Mouse (Mus musculus) kidney, postnatal 14 days (tissue): ENCODE measurements around the gene Agbl4.

ENCODE experiments used
- DNase-seq: peaks from one replicate; pipeline ENCODE4 v3.0.0; 2022; ENCODE audit warnings: mixed read lengths

The Agbl4 gene

DNA sequence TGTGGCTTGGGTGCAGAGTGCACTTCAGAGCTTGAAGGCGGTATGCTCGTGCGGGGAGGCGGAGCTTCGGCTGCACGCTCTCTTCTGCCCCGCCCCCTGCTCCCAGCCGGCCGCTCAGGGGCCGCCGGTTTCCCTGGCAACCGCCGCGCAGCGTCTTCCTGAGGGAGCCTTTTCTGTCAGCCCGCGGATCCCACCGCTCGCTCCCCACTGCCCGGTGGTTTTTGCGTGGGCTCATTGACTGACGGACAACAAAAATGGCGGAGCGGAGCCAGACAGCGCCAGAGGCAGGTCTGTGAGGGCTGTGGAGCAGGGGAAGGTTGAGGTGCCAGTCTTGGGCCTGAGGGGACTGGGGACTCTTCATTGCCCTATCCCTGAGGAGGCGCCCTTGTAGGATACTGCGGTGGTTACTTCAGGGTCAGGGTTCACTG, at the start of gene Agbl4:
Agbl4 (plus strand) TSS at position 44 of the 428 bp plus-strand sequence.
- peak; percentile 80 for DNase-seq

DNA sequence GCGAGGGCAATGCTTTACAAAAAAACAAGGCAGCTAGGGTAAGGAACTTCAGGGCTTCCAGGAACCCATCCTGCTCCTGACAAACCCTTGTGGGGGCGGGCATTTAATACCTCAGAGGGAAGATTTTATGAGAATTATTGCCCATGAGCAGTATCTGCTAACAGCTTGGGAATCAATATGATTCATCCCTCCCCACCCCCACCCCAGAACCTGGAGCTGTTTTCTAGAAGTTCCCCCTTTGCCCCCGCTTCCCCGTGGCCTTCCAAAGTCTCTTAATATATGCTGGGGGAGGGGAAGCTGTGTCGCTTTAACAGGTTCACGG, 46.6 kb upstream of the Agbl4 start:
- DNase-seq = no peak

DNA sequence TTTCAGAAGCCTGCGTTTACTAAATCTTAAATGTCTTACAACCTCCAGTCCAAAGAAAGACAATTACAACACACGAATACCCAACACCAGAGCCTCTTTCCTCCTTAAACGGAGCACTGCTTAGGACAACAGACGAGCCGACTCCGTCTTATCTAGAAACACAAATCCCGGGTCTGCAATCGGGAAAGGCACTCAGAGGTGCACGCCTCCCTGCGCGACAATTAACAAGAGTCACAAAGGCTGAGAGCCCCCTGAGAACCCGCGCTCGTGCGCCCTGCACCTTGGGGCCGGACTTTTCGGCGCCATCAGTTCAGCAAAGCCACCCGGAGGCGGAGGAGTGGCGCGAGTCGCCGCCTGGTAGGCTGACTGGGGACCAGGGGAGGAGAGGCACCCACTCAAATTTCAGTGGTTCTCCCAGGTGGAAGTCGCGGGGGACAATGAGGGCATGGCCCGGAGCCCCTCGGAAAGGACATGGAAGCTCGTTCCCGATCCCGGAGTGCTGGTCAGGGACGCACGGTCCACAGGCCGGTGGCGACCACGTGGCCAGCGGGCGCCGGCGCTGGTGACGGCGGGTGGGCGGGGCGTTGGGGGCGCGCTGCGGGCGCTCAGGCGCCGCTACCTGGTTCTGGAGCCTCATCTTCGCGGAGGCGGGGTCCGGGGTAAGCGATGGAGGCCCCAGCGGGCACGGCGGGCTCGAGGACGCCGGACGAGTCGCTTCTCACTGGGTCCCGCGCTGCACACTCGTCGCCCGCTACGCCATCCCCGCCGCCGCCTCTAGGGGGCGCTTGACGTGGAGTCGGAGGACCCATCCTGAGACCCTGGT, 46.1 kb upstream of the Agbl4 start, which contains the start of gene Elavl4:
Elavl4 (minus strand) TSS at position 732 of the 823 bp plus-strand sequence.
- peak; percentile 51 for DNase-seq

DNA sequence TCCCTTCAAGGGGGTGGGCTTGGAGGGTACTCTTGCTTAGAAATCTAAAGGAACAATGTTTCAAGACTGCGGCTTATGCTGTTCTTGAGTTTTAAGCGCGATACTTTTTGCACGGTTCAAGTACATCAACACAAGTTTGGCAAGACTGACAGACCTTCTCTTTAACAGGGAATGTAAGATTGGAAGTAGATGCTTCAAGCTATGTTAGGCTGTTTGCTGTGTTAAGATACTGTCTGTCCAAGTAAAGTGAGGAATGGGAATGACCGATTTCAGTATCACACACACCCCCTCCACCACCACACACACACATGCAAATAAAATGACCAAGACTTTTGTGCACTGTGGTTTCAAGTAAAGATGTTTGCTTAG, 45.5 kb upstream of the Agbl4 start:
- DNase-seq = no peak

DNA sequence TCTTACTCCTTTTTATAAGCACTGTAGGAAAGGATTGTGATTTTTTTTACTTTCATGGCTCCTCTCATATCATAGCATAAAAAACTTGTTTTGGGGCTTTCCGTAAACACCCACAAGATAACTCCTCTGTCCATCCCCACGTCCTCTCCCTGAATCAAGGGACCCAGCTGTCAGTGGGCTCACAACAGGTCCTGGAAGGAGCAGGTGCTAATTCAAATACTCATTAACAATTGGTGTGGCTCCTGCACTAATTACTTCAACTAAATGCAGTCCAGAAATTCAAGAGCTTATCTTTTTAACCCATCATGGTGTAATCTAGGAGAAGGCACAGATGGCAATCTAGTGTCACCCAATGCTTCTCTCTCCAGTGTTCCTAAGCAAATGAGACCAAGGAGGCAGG, 36.9 kb upstream of the Agbl4 start:
- DNase-seq = no peak

DNA sequence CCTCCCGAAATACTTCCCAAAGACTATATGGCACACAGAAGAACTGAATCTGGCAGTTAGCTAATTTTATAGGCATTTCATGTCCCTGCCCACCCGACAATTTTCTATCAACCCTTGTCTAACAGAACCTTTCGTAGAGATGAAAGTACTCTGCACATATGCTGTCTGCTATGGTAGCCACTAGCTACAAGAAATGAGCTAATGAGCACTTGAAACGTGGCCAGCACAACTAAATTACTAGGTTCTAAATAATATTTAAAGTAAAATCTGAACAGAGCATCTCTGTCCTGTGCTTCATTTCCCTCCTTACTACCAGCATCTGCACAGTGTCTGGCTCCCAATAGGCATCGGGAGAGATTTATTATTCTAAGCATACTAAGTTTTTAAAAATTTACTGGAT, 1.2 kb upstream of the Agbl4 start:
- no peak for DNase-seq

DNA sequence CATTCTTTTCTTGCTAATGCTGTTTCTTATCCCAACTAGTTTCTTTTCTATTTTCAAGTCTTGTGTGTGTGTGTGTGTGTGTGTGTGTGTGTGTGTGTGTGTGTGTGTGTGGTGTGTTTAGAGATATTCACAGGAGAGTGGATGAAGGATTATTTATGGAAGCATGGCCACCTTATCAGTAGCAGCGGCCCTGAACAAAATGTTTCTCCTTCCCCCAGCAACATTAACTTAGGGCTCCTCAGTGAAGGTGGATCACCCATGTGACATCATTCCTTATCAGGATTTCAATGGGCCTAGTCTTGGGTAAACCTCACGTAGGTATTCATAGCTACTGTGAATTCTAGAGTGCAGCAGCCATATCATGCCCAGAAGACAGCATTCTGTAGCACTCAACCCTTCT, 22.8 kb downstream of the Agbl4 start:
- DNase-seq = no peak

DNA sequence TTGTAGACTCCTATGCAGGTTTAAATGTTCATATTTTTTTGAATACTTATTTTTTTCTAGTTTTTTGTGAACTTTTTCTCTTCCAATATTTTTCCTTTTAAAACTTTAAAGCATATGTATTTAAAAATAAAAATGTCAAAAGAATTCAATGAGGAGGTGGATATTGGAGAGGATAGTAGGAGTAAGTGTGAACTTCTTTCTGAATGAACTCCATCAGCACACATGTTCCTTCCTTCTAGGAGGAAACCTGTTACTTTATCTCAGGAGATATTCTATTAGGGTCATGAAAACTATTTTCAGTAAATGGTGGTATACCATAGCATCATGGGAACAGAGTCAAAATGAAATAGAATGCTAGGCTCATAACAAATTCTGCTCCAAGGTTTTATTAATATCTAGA, 30.2 kb downstream of the Agbl4 start:
- DNase-seq = no peak

DNA sequence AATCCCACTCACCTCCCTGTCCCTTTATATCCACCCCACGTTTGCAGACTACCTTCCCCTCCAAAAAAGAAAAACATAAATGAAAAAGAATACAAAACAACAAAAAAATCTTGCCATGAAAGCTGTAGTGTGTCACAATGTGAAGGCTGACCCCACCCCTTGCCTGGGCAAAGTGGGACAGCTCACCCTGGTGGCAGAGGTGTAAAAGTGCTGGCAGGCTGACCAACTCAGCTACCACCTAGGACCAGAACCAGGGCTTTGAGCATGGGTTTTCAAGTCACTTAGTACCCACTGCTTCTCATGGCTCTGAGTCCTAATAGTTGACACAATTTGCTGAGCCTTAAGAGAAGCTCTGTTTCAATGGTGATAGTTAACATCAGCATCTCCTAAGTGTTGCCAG, 96.9 kb downstream of the Agbl4 start:
- DNase-seq = peak; percentile 4

DNA sequence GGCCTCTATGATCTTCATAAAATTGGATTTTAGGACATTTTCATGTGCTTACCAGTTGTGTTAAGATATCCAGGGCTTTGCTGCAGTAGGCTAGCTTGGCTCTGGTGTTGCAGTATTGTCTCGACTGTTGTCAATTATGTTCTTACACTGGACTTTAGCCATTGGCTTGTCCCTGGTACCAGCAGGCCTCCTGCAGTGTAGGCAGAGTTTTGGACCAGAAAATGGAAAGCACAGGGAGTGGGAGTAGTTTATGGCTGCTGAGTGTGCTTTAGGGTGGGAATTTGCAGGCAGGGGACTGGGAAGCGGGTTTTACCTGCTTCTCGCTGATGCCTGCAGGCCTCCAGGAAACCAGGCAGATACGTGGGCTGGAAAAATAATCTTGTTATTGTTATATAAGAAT, 132.3 kb downstream of the Agbl4 start:
- no peak for DNase-seq

DNA sequence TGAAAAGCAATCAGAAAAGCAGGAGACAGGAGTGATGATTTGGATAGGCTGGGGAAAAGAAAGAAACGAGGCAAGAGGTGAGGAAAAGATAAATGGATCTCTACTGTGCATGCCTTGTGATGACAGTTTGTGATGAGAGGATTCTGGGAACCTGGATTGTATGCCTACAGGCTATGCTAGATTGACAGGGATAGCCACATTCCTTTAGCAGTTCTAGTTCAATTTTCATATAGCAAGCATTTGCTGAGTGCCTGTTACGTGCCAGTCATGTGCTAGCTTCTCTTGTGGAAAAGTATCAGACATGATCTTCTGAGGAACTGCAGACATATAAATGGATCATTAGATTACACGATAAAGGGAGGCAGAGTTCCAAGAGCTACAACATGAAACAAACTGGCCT, 151.8 kb downstream of the Agbl4 start:
- DNase-seq = no peak

DNA sequence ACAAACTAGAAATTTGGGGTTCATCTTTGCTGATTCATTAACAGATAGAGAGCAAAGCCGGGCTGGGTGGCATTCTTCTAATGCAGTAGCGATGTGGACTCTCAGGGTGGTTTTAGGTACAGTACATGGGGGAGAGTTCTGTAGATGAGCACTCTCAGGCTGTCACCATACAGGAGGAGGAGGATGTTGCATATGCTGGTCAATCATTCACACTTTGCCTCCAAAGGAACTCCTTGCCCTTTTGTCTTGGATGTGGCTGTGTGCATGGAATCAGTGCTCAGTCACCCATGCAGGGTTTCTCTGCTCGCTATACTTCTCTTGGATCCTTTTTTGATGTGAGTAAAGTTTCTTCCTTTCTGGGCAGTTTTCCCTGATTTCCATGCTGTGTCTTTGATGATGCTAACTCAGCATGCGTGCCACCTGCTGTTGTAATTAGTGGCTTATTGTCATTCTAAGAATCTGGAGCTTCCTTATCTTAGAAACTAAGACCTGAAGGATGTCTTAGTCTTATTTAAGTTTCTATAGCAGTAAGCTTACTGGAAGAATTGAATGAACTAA, 200.3 kb downstream of the Agbl4 start:
- DNase-seq = no peak

DNA sequence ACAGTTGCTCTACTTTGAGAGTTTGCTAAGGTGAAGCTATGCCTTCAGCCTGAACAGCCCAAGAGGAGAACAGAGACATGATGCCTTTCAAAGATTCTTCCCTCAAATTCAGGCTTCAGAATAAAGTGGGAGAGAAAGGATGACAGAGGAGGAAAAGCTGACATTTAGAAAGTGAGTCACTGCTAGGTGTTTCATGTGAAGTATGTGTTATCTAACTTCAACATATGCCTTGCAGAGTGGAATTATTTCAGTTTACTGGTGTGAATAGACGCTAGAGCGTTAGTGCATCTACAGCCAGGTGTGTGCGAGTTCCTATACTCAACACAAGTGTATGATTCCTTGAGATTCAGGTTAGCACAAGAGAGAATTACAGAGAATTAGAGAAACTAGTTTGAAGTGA, 244.0 kb downstream of the Agbl4 start:
- DNase-seq = no peak

DNA sequence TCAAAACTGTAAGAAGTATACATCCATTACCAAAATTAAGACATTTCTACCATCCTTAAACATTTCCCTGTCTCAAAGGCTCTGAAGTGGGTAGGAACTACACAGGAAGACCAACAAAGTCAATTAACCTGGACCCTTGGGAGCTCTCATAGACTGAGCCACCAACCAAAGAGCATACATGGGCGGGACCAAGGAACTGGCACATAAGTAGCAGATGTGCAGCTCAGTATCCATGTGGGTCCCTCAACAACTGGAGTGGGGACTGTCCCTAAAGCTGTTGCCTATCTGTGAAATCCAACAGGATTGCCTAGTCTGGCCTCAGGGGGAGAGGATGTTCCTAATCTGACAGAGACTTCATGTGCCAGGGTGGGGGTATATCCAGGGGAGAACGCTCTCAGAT, 265.5 kb downstream of the Agbl4 start:
- DNase-seq = no peak

DNA sequence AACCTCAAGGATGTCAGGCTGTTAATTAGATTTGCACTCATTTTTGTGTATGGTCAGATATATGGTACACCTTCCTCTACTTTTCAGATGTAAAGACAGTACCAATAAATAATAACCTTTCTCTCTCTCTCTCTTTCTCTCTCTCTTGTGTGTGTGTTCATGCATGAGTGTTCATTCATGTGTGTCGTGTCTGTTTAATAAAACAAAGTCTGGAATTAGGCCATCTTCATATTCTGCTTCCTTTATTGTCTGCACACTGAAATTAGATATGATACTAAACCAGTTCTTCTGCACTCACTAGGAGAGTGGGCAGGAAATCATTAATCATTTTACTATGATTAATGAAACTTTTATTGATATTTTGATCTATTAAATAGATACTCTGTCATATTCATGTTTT, 276.7 kb downstream of the Agbl4 start:
- DNase-seq = no peak

DNA sequence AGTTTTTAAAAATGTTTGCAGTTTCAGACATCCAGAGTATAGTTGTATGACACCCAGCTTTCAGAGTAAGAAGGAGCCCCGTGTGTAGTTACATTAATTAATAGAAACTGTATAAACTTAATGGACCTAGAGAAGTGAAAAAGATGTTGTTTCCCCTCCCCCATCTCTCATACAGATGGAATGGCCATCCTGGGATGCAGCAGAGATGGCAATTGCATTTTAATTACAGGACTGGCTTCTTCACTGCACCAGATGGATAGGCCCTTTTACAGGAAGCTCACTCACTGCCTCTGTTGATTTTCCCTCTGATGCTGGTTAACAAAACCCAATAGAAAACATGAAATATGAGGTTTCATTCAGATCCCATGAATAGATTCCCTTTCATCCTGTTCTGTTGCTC, 337.7 kb downstream of the Agbl4 start:
- DNase-seq = no peak

DNA sequence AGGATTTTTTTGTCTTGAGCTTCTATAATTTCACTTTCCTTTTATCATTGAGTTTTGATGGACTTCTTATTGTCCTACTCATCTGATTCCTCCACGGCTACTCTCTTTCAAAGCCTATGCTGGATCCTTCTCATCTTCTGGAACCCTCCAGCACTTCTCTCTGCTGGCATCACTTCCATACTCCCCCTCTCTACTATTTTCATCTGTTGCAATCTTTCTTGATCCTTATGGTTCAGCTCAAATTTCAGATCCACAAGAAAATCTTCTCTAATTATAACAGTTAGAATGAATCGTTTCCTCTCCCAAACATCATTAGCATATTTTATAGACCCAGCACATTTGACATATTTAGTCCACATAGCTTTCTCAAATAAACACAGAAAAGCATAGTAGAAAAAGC, 360.5 kb downstream of the Agbl4 start:
- no peak for DNase-seq

DNA sequence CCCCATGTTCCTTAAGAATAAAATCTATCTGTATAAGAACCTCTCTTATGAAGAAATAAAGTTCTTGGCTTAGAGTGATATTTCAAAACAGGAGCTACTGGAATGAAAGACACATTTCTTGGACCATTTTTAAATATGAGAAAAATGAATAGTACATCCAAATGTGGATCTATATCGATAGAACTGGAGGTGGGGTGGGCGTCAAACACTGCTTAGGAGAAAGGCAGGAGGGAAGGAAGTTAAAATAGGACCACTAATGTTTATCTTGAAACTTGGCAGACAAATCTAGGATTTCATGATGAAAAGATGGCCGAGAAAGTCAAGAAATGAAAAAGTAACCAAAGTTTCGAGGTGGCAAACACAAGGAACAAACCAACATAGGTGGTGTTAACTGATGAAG, 391.1 kb downstream of the Agbl4 start:
- no peak for DNase-seq

DNA sequence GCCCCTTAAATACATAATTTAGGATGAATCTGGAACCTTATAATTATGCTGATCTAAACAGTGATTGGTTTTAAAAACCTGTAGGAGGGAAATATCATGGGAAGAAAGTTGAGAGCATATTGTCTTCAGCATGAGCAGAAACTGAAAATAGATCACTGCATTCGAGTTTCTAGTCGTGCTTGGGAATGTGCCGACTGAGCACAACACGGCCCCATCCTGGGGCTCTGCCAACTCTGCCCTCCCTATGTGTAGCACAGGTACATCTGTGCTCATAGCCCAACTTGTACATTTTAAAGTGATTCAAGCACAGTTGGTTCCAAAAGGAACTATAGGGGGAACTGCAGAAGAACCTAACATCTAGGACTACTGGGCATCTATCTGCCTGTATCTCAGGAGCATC, 402.4 kb downstream of the Agbl4 start:
- peak; percentile 3 for DNase-seq

DNA sequence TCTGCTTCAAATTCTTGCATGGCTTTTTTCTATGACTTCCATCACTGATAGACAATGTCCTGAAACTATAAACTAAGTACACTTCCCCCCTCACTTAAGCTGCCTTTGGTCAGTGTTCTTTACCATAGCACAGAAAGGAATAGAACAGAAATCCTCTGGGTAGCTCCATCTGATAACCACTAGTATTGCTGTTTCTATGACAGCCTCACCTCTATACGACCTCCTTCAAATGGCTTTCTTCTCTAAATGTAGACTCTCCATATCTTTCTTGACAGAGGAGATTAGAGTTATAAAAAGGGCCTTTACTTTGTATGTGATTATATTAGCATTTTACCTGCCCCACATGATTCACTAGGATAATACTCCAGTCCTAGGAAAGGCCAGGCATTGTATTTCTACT, 413.5 kb downstream of the Agbl4 start:
- no peak for DNase-seq

DNA sequence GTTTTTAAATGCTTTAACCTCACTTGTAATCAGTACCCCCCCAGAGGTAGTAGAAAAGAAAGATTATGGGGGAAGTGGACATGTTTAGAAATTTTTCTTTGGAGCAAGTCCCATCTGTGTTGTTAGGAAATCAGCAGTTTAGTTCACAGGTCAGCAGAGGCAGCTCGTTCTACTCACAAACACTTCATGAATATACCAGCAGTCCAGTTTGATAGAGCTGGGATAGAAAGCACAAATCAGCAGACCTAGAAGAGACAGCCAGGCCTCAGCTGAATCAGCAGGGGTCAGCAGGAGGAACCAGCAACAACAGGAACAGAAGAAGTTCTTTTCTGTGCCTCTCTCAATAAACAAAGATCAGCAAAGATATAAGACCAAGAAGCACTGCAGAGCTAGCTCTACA, 435.3 kb downstream of the Agbl4 start:
- no peak for DNase-seq

DNA sequence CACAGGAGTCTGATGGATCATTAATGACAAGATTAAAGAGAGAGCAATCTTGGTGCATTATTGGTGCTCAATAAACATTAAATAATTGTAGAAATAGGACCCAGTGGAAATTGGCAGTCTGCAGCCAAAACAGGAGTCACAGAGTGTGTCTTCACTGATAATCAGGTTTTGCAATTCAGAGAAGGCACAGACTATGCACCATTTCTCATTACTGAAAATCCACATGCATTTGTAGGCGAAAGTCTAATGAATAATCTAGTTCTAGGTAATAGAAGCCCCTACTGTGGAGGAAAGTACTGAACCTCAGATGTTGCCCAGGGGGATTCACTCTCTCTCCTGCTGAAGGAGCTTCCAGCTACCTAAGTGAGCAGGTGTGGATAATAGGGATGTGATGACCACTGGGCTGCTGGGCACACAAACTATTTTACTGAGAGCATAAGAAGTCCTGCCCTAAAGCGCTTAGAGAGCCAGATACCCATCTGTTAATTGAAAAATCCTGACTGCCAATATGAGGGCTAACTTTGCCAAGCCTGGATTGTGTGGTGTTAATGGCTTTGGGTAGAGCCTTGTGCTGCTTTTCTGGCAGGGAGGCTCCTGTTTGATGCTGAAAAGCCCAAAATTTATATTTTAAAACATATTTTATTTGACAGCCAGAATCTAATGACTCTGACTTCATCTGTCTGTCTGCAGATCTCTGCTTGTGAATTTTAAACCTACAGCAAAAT, 482.4 kb downstream of the Agbl4 start:
- no peak for DNase-seq

DNA sequence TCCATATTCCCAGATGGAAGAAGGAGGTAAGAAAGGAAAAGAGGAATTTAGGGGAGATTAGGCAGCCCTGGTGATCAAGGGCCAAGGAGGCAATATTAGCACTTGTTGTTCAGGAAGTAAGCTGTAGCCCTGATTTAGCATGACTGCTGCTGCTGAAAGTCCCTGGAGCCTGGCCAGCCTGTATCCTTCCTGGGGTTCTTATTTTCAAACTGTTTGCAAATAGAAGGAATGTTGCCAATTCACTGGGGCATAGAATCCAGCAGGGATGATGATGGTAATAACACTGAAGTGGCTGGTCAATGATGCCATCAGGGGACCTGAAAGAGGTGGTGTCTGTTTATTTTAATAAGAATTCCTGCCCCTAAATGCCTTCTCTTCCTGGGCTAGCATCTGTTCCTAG, 518.6 kb downstream of the Agbl4 start:
- peak; percentile 1 for DNase-seq

DNA sequence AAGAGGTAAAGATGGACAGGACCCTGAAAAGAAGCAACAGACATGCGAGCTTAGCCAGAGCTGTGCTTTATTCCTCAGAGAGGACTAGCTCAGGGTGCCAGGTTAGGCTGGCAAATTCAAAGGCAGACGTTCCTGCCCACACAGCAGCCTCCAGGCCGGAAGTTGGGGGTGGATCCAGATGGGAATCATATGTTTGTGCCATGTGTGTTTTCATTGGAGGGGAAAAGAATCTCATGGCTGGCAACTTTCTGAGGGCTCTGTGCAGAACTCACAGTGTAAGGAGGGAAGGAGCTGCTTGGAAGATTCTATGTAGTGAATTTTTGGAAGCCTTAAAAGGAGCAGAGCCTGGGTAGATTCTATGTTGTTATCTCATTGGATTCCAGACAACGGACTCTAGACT, 519.1 kb downstream of the Agbl4 start:
- no peak for DNase-seq
